Mouse (Mus musculus) testis, adult 2 months (tissue): ENCODE data around the gene Mettl17.
A peak's percentile ranks its signal among the peaks of the same experiment; 100 is the strongest.

Source experiments
- CTCF ChIP-seq: fragments of 200-500 bp; IDR thresholded peaks from 2 replicates; pipeline ENCODE4 v1.5.1; 2012; ENCODE audit warnings: low read depth, mild to moderate bottlenecking, inconsistent platforms, low read length, moderate library complexity; ENCODE audit not compliant: control insufficient read depth, insufficient read depth, insufficient replicate concordance
- POLR2A ChIP-seq: fragments of 200-500 bp; IDR thresholded peaks from 2 replicates; pipeline ENCODE4 v1.6.1; 2012; ENCODE audit warnings: low read depth, mild to moderate bottlenecking, inconsistent platforms, low read length, moderate library complexity; ENCODE audit not compliant: control insufficient read depth

DNA sequence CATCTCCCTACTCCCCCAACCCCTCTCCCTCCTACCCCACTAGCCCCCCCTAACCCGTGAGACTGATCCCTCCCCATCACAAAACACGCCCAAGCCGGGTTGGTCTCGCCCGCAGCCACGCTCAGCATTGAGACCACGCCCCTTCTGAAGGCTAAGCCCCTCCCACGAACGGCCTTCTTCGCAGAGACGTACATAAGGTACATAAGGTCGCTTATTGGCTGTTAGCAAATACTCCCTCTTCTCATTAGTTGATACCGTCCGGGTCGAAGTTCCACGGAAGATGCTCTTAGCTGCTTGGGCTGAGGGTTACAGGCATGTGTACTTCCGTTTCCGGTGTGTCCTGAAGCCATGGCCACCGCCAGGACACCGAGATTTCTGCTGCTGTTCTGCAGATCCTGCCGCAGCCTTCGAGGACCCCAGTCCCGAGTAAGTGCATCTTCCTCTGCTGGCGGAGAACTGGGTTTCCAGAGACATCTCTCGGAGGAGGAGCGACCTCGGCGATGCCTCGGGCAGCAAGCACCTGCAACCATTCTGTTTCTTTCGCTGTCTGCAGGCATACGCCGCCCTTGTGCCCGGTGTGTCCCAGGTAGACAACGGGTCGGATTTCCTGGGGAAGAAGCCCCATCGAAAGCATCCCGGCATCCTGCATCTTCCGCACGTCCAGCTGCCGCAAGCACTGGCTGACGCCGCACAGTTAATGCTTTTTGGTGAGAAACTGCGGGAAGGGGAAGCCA is at the start of gene Mettl17:
- TF ChIP-seq CTCF (no peak), POLR2A (peak; percentile 84)
